Mouse (Mus musculus) lung, embryonic 16.5 days (tissue): ENCODE results near the gene Rtn2. TPM values are rescaled to one million over a fixed set of nuclear protein-coding genes. Genes with fewer than 3 reads are reported as not detected.
A peak's percentile ranks its signal among the peaks of the same experiment; 100 is the strongest.

Experiments used
- ATAC-seq: fragments of 200-750 bp; cut with Nextera tagmentation; 2 replicates; pipeline ENCODE4 v1.8.0; 2017; ENCODE audit warnings: low read depth, mild to moderate bottlenecking, moderate library complexity
- H3K27ac ChIP-seq: fragments of 300-500 bp; sonication (generic); 2 replicates; pipeline ENCODE4 v1.5.1; 2014; ENCODE audit warnings: mild to moderate bottlenecking, control low read depth, low read length
- H3K27me3 ChIP-seq: fragments of 300-500 bp; sonication (generic); 2 replicates; pipeline ENCODE4 v1.6.1; 2014; ENCODE audit warnings: low read depth, low read length, mixed read lengths; ENCODE audit not compliant: control insufficient read depth, insufficient read depth
- H3K36me3 ChIP-seq: fragments of 300-500 bp; sonication (generic); 2 replicates; pipeline ENCODE4 v1.6.1; 2014; ENCODE audit warnings: low read length; ENCODE audit not compliant: control insufficient read depth, insufficient read depth
- H3K4me1 ChIP-seq: fragments of 300-500 bp; sonication (generic); replicated peaks from 2 replicates; pipeline ENCODE4 v1.6.1; 2014; ENCODE audit warnings: low read length, mixed read lengths; ENCODE audit not compliant: control insufficient read depth, insufficient read depth
- H3K4me2 ChIP-seq: fragments of 300-500 bp; sonication (generic); 2 replicates; pipeline ENCODE4 v1.6.1; 2014; ENCODE audit warnings: low read depth, low read length, control low read depth
- H3K4me3 ChIP-seq: fragments of 300-500 bp; sonication (generic); 2 replicates; pipeline ENCODE4 v1.5.1; 2014; ENCODE audit warnings: mild to moderate bottlenecking, low read length, control low read depth
- H3K9ac ChIP-seq: fragments of 300-500 bp; sonication (generic); 2 replicates; pipeline ENCODE4 v1.6.1; 2014; ENCODE audit warnings: low read length, control low read depth
- H3K9me3 ChIP-seq: fragments of 300-500 bp; sonication (generic); 2 replicates; pipeline ENCODE4 v1.6.1; 2016; ENCODE audit warnings: low read length; ENCODE audit not compliant: control insufficient read depth
- WGBS: fragments of 180-500 bp; shearing (Covaris S2); extraction: QIAGEN DNeasy Blood & Tissue Kit; methylation state at CpG from one replicate; pipeline ENCODE4 v1.1.7; 2014; 5-methylcytosine and 5-hydroxymethylcytosine counted together
- polyA plus RNA-seq: library from polyadenylated mRNA; unstranded; fragments of >200 nt; fragmentation: Nextera tagmentation; extraction: Ambion mirVana; gene quantifications from 2 replicates; pipeline ENCODE4 v1.2.1, GENCODE M21; 2015

The Rtn2 gene
- polyA plus RNA-seq, 1 experiment from 2014 or later, result 13.8 TPM

DNA sequence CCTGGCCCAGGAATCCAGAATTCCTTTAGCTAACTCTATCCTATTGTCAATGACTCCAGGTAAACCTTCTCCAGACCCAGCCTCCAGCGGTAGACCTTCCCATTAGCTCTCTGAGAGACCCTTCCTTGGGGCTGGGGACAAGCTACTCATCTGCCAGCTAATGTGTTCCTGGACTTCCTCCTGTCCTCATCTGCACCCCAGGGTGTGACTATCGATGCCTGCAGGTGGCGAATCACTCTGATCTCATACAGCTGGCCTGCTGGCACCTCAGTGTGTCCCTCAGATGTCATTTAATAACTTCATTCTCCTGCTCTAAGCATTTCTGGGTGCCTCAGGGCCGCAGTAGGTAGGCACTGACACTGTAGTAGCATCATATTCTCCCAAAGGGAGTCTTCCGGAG, 45.4 kb downstream of the Rtn2 start:
- Histone ChIP-seq H3K27me3 (no peaks in the 10 kb centered on the region), H3K9ac (peak overlapping the region; percentile 59), H3K4me2 (peak overlapping the region; percentile 84), H3K4me3 (no peak overlapping the region), H3K9me3 (no peaks in the 10 kb centered on the region), H3K36me3 (no peaks in the 10 kb centered on the region), H3K27ac (peak overlapping the region; percentile 88), H3K4me1 (peaks cover 14% of the 10 kb centered on the region)
- ATAC-seq, result no peak
- WGBS, result 74% methylated on average over 5 of the region's 5 CpGs

GRCm38 (mm10) chr7:19328425-19328824, 46.0 kb downstream of the Rtn2 start:
- no peak for ATAC-seq
- H3K4me3 ChIP-seq, result no peak overlapping the region
- H3K4me1 ChIP-seq, result peaks cover 14% of the 10 kb centered on the region
- no peak overlapping the region for H3K27ac ChIP-seq
- no peak overlapping the region for H3K4me2 ChIP-seq
- H3K27me3 ChIP-seq, result no peaks in the 10 kb centered on the region
- no peaks in the 10 kb centered on the region for H3K36me3 ChIP-seq
- no peaks in the 10 kb centered on the region for H3K9me3 ChIP-seq
- no peak overlapping the region for H3K9ac ChIP-seq

DNA sequence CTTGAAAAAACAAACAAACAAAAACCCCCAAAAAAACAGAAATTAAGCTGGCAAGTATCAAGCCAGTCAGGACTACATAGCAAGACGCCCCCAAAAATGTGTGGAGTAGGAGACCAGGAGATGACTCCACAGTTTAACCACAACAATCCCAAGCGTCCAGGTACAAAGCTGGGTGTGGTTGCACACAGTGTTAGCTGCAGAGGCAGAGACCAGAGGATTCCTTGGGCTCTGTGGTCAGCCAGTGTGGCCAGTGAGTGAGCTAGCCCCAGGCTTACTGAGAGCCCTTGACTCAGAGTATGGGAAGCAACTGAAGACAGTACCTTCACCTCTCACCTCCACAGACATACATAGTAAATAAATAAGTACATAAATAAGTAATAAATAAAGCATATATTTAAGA, 49.5 kb downstream of the Rtn2 start:
- H3K27me3 ChIP-seq, result no peaks in the 10 kb centered on the region
- H3K4me2 ChIP-seq, result no peak overlapping the region
- H3K27ac ChIP-seq, result no peak overlapping the region
- H3K36me3 ChIP-seq, result no peaks in the 10 kb centered on the region
- WGBS, result 57% methylated on average over 2 of the region's 2 CpGs
- no peak for ATAC-seq
- no peak overlapping the region for H3K4me3 ChIP-seq
- H3K4me1 ChIP-seq, result peaks cover 5% of the 10 kb centered on the region
- H3K9me3 ChIP-seq, result no peaks in the 10 kb centered on the region
- H3K9ac ChIP-seq, result no peak overlapping the region

GRCm38 (mm10) chr7:19332709-19333352, 50.4 kb downstream of the Rtn2 start:
- H3K27me3 ChIP-seq, result no peaks in the 10 kb centered on the region
- H3K9me3 ChIP-seq, result no peaks in the 10 kb centered on the region
- ATAC-seq, result peak; percentile 77
- H3K4me3 ChIP-seq, result peak overlapping the region; percentile 65
- peak overlapping the region; percentile 75 for H3K9ac ChIP-seq
- under 1% methylated on average over 52 of the region's 52 CpGs for WGBS
- no peaks in the 10 kb centered on the region for H3K36me3 ChIP-seq
- peak overlapping the region; percentile 83 for H3K4me2 ChIP-seq
- H3K27ac ChIP-seq, result peak overlapping the region; percentile 51; the same call in 1 of the 2 replicates
- no peaks in the 10 kb centered on the region; the same call in 1 of the 2 replicates for H3K4me1 ChIP-seq

- ATAC-seq, result no peak
- Histone ChIP-seq H3K4me3 (no peak overlapping the region), H3K4me2 (no peak overlapping the region), H3K9me3 (no peaks in the 10 kb centered on the region), H3K27me3 (no peaks in the 10 kb centered on the region), H3K9ac (no peak overlapping the region), H3K27ac (no peak overlapping the region), H3K36me3 (no peaks in the 10 kb centered on the region), H3K4me1 (peaks cover 3% of the 10 kb centered on the region)
- WGBS, result 31% methylated on average over 3 of the region's 3 CpGs
Observed at GRCm38 (mm10) chr7:19335583-19335982, 53.2 kb downstream of the Rtn2 start.

GRCm38 (mm10) chr7:19337122-19337521, 54.7 kb downstream of the Rtn2 start:
- Histone ChIP-seq H3K9ac (no peak overlapping the region), H3K27me3 (peaks cover 7% of the 10 kb centered on the region), H3K9me3 (no peaks in the 10 kb centered on the region), H3K36me3 (no peaks in the 10 kb centered on the region), H3K27ac (no peak overlapping the region), H3K4me1 (peaks cover 12% of the 10 kb centered on the region), H3K4me2 (no peak overlapping the region), H3K4me3 (no peak overlapping the region)
- ATAC-seq, result no peak
- 57% methylated on average over 10 of the region's 10 CpGs for WGBS

DNA sequence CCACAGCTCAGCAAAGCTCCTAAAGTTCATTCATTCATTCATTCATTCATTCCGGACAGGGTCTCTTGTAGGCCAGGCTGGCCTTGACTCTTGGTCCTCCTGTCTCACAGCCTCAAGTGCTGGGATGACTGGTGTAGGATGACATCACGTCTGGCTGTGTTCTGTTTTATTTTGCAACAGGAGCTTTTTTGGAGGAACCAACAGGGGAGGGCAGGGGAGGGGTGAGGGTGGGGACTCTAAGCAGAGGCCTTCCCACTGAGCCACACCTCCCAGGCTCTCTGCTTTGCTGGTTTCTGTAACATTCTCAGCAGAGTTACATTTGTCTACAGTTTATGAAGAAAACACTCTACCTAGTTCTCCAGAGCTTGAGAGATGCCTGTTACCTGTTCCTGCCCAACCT, 55.6 kb downstream of the Rtn2 start:
- Histone ChIP-seq H3K4me1 (peaks cover 18% of the 10 kb centered on the region), H3K36me3 (no peaks in the 10 kb centered on the region), H3K4me2 (no peak overlapping the region), H3K4me3 (no peak overlapping the region), H3K9ac (no peak overlapping the region), H3K27me3 (peaks cover 11% of the 10 kb centered on the region), H3K9me3 (no peaks in the 10 kb centered on the region), H3K27ac (no peak overlapping the region)
- 54% methylated on average over 2 of the region's 2 CpGs for WGBS
- no peak for ATAC-seq

- Histone ChIP-seq H3K9ac (no peak overlapping the region), H3K9me3 (no peaks in the 10 kb centered on the region), H3K36me3 (no peaks in the 10 kb centered on the region), H3K4me3 (no peak overlapping the region), H3K4me2 (no peak overlapping the region), H3K4me1 (peaks cover 21% of the 10 kb centered on the region), H3K27me3 (peaks cover 11% of the 10 kb centered on the region), H3K27ac (no peak overlapping the region)
- ATAC-seq, result 0 out of 2 replicates have a peak, but pooled peaks have one; percentile 16
- WGBS, result 49% methylated on average over 7 of the region's 7 CpGs
Observed at GRCm38 (mm10) chr7:19338596-19338995, 56.2 kb downstream of the Rtn2 start.

DNA sequence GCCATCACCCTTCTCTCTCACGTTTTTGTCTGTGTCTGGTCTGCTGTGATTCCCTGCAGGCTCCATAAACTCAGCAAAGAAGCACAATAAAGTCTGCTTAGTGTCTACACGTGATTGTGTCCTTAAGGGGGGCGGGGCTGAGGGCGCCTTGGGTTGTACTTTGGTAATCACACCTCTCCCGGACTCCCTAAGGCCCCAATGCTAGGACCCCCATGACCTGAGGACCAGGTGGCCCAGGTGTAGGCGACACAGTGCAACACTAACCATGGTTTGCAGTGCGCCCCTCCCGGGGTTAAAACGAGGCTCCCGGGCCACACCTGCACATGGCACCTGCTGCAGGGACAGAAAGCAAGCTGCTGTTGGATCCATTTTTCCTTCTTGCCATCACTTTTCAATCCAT, 58.8 kb downstream of the Rtn2 start:
- ATAC-seq, result no peak
- Histone ChIP-seq H3K4me3 (peak overlapping the region; percentile 55), H3K27ac (no peak overlapping the region), H3K4me1 (peaks cover 31% of the 10 kb centered on the region), H3K4me2 (peak overlapping the region; percentile 94), H3K9ac (no peak overlapping the region), H3K27me3 (peaks cover 11% of the 10 kb centered on the region), H3K36me3 (no peaks in the 10 kb centered on the region), H3K9me3 (no peaks in the 10 kb centered on the region)
- 19% methylated on average over 10 of the region's 10 CpGs for WGBS
